Mouse (Mus musculus): ENCODE measurements around the gene Lamp1.
A peak's percentile ranks its signal among the peaks of the same experiment; 100 is the strongest.

The Lamp1 gene

DNA sequence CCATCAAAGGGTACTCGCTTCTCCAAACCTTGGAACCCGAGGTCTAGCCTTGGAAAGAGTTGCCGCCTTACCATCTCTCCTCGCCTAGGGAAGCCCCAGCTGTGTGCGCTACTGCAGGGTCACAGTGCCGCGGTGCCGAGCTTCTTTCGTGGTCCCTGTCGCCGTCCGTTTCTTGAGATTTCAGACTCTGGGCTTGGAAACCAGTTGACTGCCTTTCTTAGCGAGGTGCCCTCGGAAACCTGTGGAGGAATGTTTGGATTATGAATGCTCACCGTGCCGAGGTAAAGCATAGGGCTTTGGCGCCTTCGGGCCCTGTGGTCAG, 42.0 kb downstream of the Lamp1 start:
- DNase-seq (ENCODE audit: low read depth): no peak

- DNase-seq (ENCODE audit: low read depth): no peak
Measured at GRCm38 (mm10) chr8:13202041-13202440, 43.1 kb downstream of the Lamp1 start.

DNA sequence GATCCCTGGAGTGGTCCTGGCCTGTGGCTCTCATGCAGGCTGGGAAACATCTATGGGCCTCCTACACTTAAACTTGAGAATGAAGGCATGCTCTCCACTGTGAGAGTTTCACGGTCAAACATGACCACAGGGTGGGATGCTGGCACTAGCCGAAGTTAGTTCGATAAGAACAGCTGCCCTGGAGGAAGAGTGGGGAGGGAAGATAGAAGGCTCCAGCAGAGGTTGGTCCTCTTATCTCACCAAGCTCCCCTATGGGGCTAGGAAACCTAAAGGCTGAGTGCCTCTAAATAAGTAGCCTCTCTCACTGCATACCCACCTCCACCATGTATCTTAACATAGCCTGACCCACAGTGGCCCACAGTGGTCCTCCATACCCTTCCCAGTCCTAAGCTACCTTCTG, 43.8 kb downstream of the Lamp1 start:
- DNase-seq (ENCODE audit: low read depth): peak; percentile 62

DNA sequence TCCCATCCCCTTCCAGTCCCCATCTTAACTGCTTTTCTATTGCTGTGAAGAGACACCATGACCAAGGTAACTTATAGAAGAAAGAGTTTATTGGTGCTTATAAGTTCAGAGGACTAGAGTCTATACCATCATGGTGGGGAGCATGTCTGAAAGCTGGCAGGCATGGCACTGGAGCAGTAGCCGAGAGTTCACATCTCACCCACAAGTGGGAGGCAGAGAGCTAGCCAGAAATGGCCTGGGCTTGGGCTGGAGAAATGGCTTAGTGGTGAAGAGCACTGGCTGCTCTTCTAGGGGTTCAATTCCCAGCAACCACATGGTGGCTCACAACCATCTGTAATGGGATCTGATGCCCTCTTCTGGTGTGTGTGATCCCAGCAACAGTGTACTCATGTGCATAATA, 44.5 kb downstream of the Lamp1 start:
- no peak for DNase-seq (ENCODE audit: low read depth)

- peak; percentile 55 for DNase-seq (ENCODE audit: low read depth)
Measured at GRCm38 (mm10) chr8:13204371-13205140, 45.6 kb downstream of the Lamp1 start.

- DNase-seq (ENCODE audit: low read depth): no peak
Measured at GRCm38 (mm10) chr8:13205311-13205710, 46.4 kb downstream of the Lamp1 start.

- no peak for DNase-seq (ENCODE audit: low read depth)
Measured at GRCm38 (mm10) chr8:13206290-13206689, 47.3 kb downstream of the Lamp1 start.

- peak; percentile 55 for DNase-seq (ENCODE audit: low read depth)
Measured at GRCm38 (mm10) chr8:13208627-13209355, 49.8 kb downstream of the Lamp1 start.

DNA sequence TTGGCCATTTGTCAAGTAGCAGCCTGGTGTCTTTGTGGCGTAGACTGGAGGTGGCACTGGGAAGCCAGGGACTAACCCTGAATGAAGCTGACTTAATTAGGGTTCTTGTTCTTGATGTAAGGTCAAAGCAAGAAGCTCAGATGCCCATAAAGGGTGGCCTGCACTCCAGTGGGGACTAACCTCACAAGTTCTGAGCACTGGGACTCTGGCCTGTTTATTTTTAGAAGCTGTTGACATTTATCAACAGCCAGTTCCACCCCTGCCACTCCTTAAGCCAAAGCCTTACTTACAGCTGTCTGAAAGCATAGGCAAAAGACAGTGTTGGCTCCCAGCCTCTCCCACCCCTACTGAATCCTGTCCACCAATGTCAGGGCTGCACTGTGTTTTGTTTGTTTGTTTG, 50.8 kb downstream of the Lamp1 start:
- DNase-seq (ENCODE audit: low read depth): no peak

GRCm38 (mm10) chr8:13213479-13214268, 54.7 kb downstream of the Lamp1 start:
- DNase-seq (ENCODE audit: low read depth): peak; percentile 80

DNA sequence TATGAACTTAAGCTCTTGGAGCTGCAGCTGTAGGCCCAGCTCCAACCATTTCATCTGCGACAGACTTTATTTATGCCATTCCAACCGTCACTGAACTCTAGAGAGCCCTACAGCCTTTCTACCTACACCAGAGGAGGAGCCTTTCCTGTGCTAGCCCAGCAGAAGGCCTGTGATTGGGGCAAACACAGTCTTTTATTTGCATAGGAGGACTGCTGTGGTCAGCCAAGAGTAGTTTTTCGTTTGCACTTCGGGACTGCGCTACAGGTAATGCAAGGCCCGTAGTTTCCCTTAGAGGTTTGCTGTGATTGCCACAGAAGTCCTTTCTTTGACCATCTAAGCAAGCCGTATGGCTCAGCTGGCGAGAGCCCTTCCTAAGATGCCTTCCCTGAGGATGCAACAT, 57.4 kb downstream of the Lamp1 start:
- DNase-seq (ENCODE audit: low read depth): no peak

DNA sequence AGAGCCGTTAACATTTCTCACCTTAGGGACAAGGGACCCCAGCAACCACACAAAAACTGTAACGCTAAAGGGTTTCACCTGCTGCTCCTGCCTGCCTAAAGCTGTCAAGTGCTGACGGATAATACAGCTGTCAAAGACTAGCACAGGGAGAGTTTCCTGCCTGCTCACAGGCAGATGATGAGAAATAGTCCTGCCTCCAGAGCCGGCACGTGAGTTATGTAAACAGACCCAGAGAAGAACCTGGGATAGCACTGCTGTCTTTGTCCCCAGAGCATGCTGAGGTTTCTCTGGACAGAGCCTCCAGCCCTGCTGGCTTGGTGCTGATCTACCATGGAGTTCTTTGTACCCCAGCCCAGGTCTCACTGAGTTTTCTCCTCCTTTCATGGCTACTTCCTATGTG, 58.1 kb downstream of the Lamp1 start:
- DNase-seq (ENCODE audit: low read depth): no peak

DNA sequence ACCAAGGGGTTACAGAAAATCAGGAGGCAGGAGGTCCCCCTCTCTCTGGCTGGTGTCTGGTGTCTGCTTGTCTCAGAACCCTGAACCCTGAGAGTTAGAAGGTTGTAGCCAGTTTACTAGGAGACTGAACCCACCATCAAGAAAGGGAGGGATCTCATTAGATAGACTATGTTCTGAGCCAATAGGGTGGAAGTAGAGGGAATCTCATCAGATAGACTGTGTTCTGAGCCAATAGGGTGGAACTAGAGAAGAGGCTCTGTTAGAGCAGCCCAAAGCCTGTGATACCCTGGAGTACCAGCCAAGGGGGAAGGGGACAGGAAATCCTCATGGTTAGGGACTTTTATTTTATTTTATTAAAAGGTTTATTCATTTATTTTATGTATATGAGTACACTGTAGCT, 59.0 kb downstream of the Lamp1 start:
- no peak for DNase-seq (ENCODE audit: low read depth)

GRCm38 (mm10) chr8:13218441-13218840, 59.5 kb downstream of the Lamp1 start:
- no peak for DNase-seq (ENCODE audit: low read depth)

GRCm38 (mm10) chr8:13224426-13224825, 65.5 kb downstream of the Lamp1 start:
- no peak for DNase-seq (ENCODE audit: low read depth)

Measured in c-Kit-positive CD71-positive TER-119-negative erythroid progenitor cells, embryonic 14.5 days (primary cell).